Comparison of ENCODE assay signal across 19 mouse cellular contexts in the genomic region with DNA sequence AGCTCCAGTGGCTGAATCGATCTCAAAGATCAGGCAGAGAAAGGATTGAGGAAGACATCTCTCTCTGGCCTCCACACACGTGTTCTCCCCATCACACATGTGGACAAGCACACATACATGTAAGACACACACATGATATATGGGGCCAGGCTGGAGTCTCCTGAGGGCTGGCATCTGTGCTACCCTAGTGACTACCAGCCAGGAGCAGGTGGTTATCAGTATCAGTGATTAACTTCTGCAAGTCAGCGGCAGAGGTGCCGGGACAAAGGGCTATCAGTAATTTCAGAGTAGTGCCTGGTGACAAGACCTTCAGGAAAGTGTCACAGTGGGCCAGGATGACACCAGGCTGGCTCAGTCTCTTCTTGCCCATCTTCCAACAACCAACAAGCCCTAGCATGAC. TPM values are rescaled to one million over a fixed set of nuclear protein-coding genes. Genes with fewer than 3 reads are reported as not detected.
A peak's percentile ranks its signal among the peaks of the same experiment; 100 is the strongest.
DNase-seq lines count a peak whose midpoint lies in the region; ATAC-seq and TF ChIP-seq lines count a peak whose summit lies in the region.
"Had no signal": no experiment of that assay in that cellular context is flagged by ENCODE, and none has a peak within 500 bp of the region (broad histone marks: within the 10 kb centered on the region; RNA-seq: fewer than 3 reads in every experiment).

No protein-coding gene starts in this region.

- peak overlapping the region; percentile 12; the same call in 1 of the 2 replicates for H3K27ac ChIP-seq in heart, embryonic 12.5 days (ENCODE audit: poor library complexity, severe bottlenecking)
- H3K27ac ChIP-seq in MEL (ENCODE audit: control insufficient read depth, low read depth, low read length), result peak overlapping the region; percentile 36
- no peak overlapping the region for H3K27ac ChIP-seq in cerebellum, adult 2 months (ENCODE audit: insufficient read depth, low read length)
- H3K27ac ChIP-seq: embryonic facial prominence, embryonic 12.5 days; forebrain, embryonic 15.5 days; heart, embryonic 15.5 days; hindbrain, embryonic 15.5 days had no signal

- intact Hi-C loops in heart, postnatal 14 days (cut with DNase I), result no loop called here

- no peak for TF ChIP-seq CTCF in MEL (IDR thresholded peaks at IDR 0.05 in 2 of 3, conservative IDR thresholded peaks at IDR 0.05 in 1 of 3; ENCODE audit: control insufficient read depth in 1 of 3, insufficient read depth in 1 of 3, low read depth in 2 of 3, low read length in 3 of 3, poor library complexity in 1 of 3, severe bottlenecking in 1 of 3)
- TF ChIP-seq CTCF in cerebellum, adult 2 months (IDR thresholded peaks at IDR 0.05; ENCODE audit: borderline replicate concordance, insufficient read depth, low read depth, low read length), result no peak

- no peak overlapping the region for H3K9ac ChIP-seq in heart, embryonic 12.5 days
- peak overlapping the region; percentile 27 for H3K9ac ChIP-seq in MEL (ENCODE audit: control insufficient read depth, low read depth, low read length, poor library complexity, severe bottlenecking)
- H3K9ac ChIP-seq: embryonic facial prominence, embryonic 12.5 days; forebrain, embryonic 15.5 days; heart, embryonic 15.5 days; hindbrain, embryonic 15.5 days had no signal

- ATAC-seq in heart, embryonic 12.5 days (ENCODE audit: insufficient number of reproducible peaks, low FRiP score), result peak; percentile 89
- ATAC-seq in erythroid progenitor cell, adult 5-6 weeks (replicated peaks; ENCODE audit: low FRiP score, poor library complexity, severe bottlenecking), result peak; percentile 67
- peak; percentile 33; the same call in 1 of the 2 replicates for ATAC-seq in megakaryocyte, adult 5-6 weeks (ENCODE audit: poor library complexity, severe bottlenecking)
- ATAC-seq: forebrain, embryonic 15.5 days had no signal

- H3K4me1 ChIP-seq in heart, embryonic 12.5 days (replicated peaks), result 0 out of 2 replicates have a peak, but pooled peaks cover under 1% of the 10 kb centered on the region
- peaks cover 18 to 41% of the 10 kb centered on the region in 2 experiments for H3K4me1 ChIP-seq in MEL (ENCODE audit: control insufficient read depth in 1 of 2, insufficient read depth in 2 of 2, low read length in 2 of 2)
- H3K4me1 ChIP-seq in cerebellum, adult 2 months (ENCODE audit: control insufficient read depth, insufficient read depth, low read length), result no peaks in the 10 kb centered on the region
- H3K4me1 ChIP-seq: embryonic facial prominence, embryonic 12.5 days; forebrain, embryonic 15.5 days; heart, embryonic 15.5 days; hindbrain, embryonic 15.5 days had no signal

- 0 out of 2 replicates have a peak, but pooled peaks cover 4% of the 10 kb centered on the region for H3K9me3 ChIP-seq in heart, embryonic 12.5 days (replicated peaks)
- no peaks in the 10 kb centered on the region for H3K9me3 ChIP-seq in MEL (replicated peaks; ENCODE audit: insufficient read depth, low read length)
- H3K9me3 ChIP-seq: embryonic facial prominence, embryonic 12.5 days; forebrain, embryonic 15.5 days; heart, embryonic 15.5 days; hindbrain, embryonic 15.5 days had no signal

- H3K36me3 ChIP-seq in heart, embryonic 12.5 days, result no peaks in the 10 kb centered on the region
- H3K36me3 ChIP-seq in MEL (ENCODE audit: control insufficient read depth in 1 of 2, insufficient read depth in 2 of 2, low read length in 2 of 2), result peaks cover 0 to 23% of the 10 kb centered on the region in 2 experiments; a peak in 2 of 4 replicates
- H3K36me3 ChIP-seq: embryonic facial prominence, embryonic 12.5 days; forebrain, embryonic 15.5 days; heart, embryonic 15.5 days; hindbrain, embryonic 15.5 days had no signal

- DNase-seq in heart, postnatal 14 days, result no peak
- DNase-seq in MEL (ENCODE audit: low read depth, low spot score), result peak; percentile 82
- no peak for DNase-seq in cerebellum, adult 2 months
- DNase-seq in cerebellum, postnatal 10 days, result no peak
- no peak for DNase-seq in kidney, postnatal 10 days
- DNase-seq: cerebellum, adult 8-10 months; gastrocnemius, postnatal 10 days; right cerebral cortex, postnatal 25 days had no signal

- TF ChIP-seq POLR2A in MEL (IDR thresholded peaks at IDR 0.05; ENCODE audit: control insufficient read depth in 1 of 2, insufficient read depth in 1 of 2, low read depth in 1 of 2, low read length in 2 of 2, poor library complexity in 1 of 2), result no peak; a peak in 1 of 4 replicates
- TF ChIP-seq POLR2A in cerebellum, adult 2 months (IDR thresholded peaks at IDR 0.05; ENCODE audit: borderline replicate concordance, insufficient read depth, low read length), result no peak

- H3K4me2 ChIP-seq in heart, embryonic 12.5 days, result no peak overlapping the region
- H3K4me2 ChIP-seq: embryonic facial prominence, embryonic 12.5 days; forebrain, embryonic 15.5 days; heart, embryonic 15.5 days; hindbrain, embryonic 15.5 days had no signal

- peak; percentile 69 to 89 for TF ChIP-seq EP300 in MEL (IDR thresholded peaks at IDR 0.05; ENCODE audit: low read depth in 1 of 2, low read length in 2 of 2)

- no peaks in the 10 kb centered on the region for H3K79me2 ChIP-seq in MEL (ENCODE audit: control insufficient read depth, insufficient read depth, low read length, poor library complexity)

- no peaks in the 10 kb centered on the region; the same call in 1 of the 2 replicates for H3K27me3 ChIP-seq in heart, embryonic 12.5 days (replicated peaks)
- no peaks in the 10 kb centered on the region for H3K27me3 ChIP-seq in MEL (ENCODE audit: control insufficient read depth in 1 of 2, insufficient read depth in 2 of 2, low read length in 2 of 2)
- no peaks in the 10 kb centered on the region; the same call in 1 of the 2 replicates for H3K27me3 ChIP-seq in cerebellum, adult 2 months (ENCODE audit: control insufficient read depth, insufficient read depth, low read length)
- H3K27me3 ChIP-seq: forebrain, embryonic 15.5 days; heart, embryonic 15.5 days; hindbrain, embryonic 15.5 days had no signal

- WGBS in heart, embryonic 12.5 days, result 43% methylated on average over 4 of the region's 4 CpGs
- WGBS in cerebellum, adult 2 months, result 84% methylated on average over 4 of the region's 4 CpGs

- peak overlapping the region; percentile 15 for H3K4me3 ChIP-seq in heart, embryonic 12.5 days
- peak overlapping the region in 1 of 2 experiments; percentile 25; a peak in 3 of 4 replicates for H3K4me3 ChIP-seq in MEL (ENCODE audit: control insufficient read depth in 1 of 2, insufficient read depth in 1 of 2, low read depth in 2 of 2, low read length in 2 of 2)
- no peak overlapping the region for H3K4me3 ChIP-seq in cerebellum, adult 2 months (replicated peaks; ENCODE audit: insufficient read depth, low read depth, low read length)
- H3K4me3 ChIP-seq: embryonic facial prominence, embryonic 12.5 days; forebrain, embryonic 15.5 days; heart, embryonic 15.5 days; hindbrain, embryonic 15.5 days had no signal

- no peak for TF ChIP-seq RAD21 in MEL (IDR thresholded peaks at IDR 0.05; ENCODE audit: low read depth, low read length)

TF ChIP-seq in MEL, 35 proteins besides CTCF, POLR2A, EP300 and RAD21 (continues in another document):
- peak; percentile 84 for TF ChIP-seq MAX (IDR thresholded peaks at IDR 0.05; ENCODE audit: low read length)

RNA-seq across cellular contexts. Expression of a gene that starts 1.6 kb away (rescaled TPM):
- 5.4 and 10.0 TPM in 2 replicates for polyA plus RNA-seq in heart, embryonic 12.5 days (2016; fragmentation: Nextera tagmentation; extraction: Ambion mirVana)
- not detected for total RNA-seq in heart, postnatal 14 days (2021)
- 5.4 and 13.1 TPM in 2 replicates for total RNA-seq in MEL (2012; rRNA removed)
- polyA plus RNA-seq in MEL (2012; ENCODE audit: insufficient read depth in 1 of 2, insufficient read length in 2 of 2, low read depth in 1 of 2, low replicate concordance in 2 of 2, missing spikeins in 1 of 2), result 1 to 10 TPM in 1 of 2 experiments, not detected in 1; 5.7 TPM
- 702 and 793 TPM in 2 replicates for total RNA-seq in erythroid progenitor cell, adult 5-6 weeks (2015; ENCODE audit: low replicate concordance)
- 370 and 493 TPM in 2 replicates for total RNA-seq in erythroid progenitor cell, adult 5-6 weeks (2017; ENCODE audit: low replicate concordance)
- total RNA-seq in megakaryocyte, adult 5-6 weeks (2015), result 7.8 and 8.2 TPM in 2 replicates
- total RNA-seq in megakaryocyte, adult 5-6 weeks (2017), result 2.9 and 7.7 TPM in 2 replicates
- not detected in 2 replicates for polyA plus RNA-seq in cerebellum, adult 2 months (2012; rRNA removed)
- total RNA-seq: layer of hippocampus, postnatal 14 days had no signal
- polyA plus RNA-seq: forebrain, embryonic 15.5 days had no signal

RNA-seq across cellular contexts. Expression of a gene that starts 7.2 kb away (rescaled TPM):
- polyA plus RNA-seq in heart, embryonic 12.5 days (2016; fragmentation: Nextera tagmentation; extraction: Ambion mirVana), result not detected in 2 replicates
- not detected for total RNA-seq in heart, postnatal 14 days (2021)
- total RNA-seq in MEL (2012; rRNA removed), result not detected in 2 replicates
- not detected for polyA plus RNA-seq in MEL (2012; ENCODE audit: insufficient read depth in 1 of 2, insufficient read length in 2 of 2, low read depth in 1 of 2, low replicate concordance in 2 of 2, missing spikeins in 1 of 2)
- 2.5 TPM in 1 of 2 replicates, not detected in the other for total RNA-seq in erythroid progenitor cell, adult 5-6 weeks (2015; ENCODE audit: low replicate concordance)
- total RNA-seq in erythroid progenitor cell, adult 5-6 weeks (2017; ENCODE audit: low replicate concordance), result not detected in 2 replicates
- not detected in 2 replicates for total RNA-seq in megakaryocyte, adult 5-6 weeks (2015)
- not detected in 2 replicates for total RNA-seq in megakaryocyte, adult 5-6 weeks (2017)
- not detected in 2 replicates for polyA plus RNA-seq in cerebellum, adult 2 months (2012; rRNA removed)
- total RNA-seq: adrenal gland, postnatal 4 days; gastrocnemius, postnatal 10 days; layer of hippocampus, postnatal 14 days had no signal
- polyA plus RNA-seq: embryonic facial prominence, embryonic 12.5 days; forebrain, embryonic 15.5 days; heart, embryonic 15.5 days; hindbrain, embryonic 15.5 days; kidney, embryonic 14.5 days; limb, embryonic 14.5 days had no signal

RNA-seq across cellular contexts. Expression of a gene that starts 18.4 kb away (rescaled TPM):
- 8.6 and 11.1 TPM in 2 replicates for polyA plus RNA-seq in heart, embryonic 12.5 days (2016; fragmentation: Nextera tagmentation; extraction: Ambion mirVana)
- 1 to 10 TPM; 5.7 to 5.9 TPM for total RNA-seq in heart, postnatal 14 days (2021)
- total RNA-seq in MEL (2012; rRNA removed), result 0.75 and 0.96 TPM in 2 replicates
- polyA plus RNA-seq in MEL (2012; ENCODE audit: insufficient read depth in 1 of 2, insufficient read length in 2 of 2, low read depth in 1 of 2, low replicate concordance in 2 of 2, missing spikeins in 1 of 2), result 1 to 10 TPM in 1 of 2 experiments, not detected in 1; 3.1 TPM
- total RNA-seq in erythroid progenitor cell, adult 5-6 weeks (2015; ENCODE audit: low replicate concordance), result 41.1 and 65.6 TPM in 2 replicates
- total RNA-seq in erythroid progenitor cell, adult 5-6 weeks (2017; ENCODE audit: low replicate concordance), result 28.3 and 42.1 TPM in 2 replicates
- 0.46 and 3.0 TPM in 2 replicates for total RNA-seq in megakaryocyte, adult 5-6 weeks (2015)
- 0.89 and 1.3 TPM in 2 replicates for total RNA-seq in megakaryocyte, adult 5-6 weeks (2017)
- 9.5 and 10.9 TPM in 2 replicates for polyA plus RNA-seq in cerebellum, adult 2 months (2012; rRNA removed)

RNA-seq across cellular contexts. Expression of a gene that starts 33.0 kb away (rescaled TPM):
- polyA plus RNA-seq in heart, embryonic 12.5 days (2016; fragmentation: Nextera tagmentation; extraction: Ambion mirVana), result 1.0 and 1.1 TPM in 2 replicates
- total RNA-seq in heart, postnatal 14 days (2021), result under 1 TPM; 0.14 to 0.59 TPM
- 0.08 TPM in 1 of 2 replicates, not detected in the other for total RNA-seq in MEL (2012; rRNA removed)
- polyA plus RNA-seq in MEL (2012; ENCODE audit: insufficient read depth in 1 of 2, insufficient read length in 2 of 2, low read depth in 1 of 2, low replicate concordance in 2 of 2, missing spikeins in 1 of 2), result under 1 TPM in 1 of 2 experiments, not detected in 1; 0.04 TPM
- total RNA-seq in erythroid progenitor cell, adult 5-6 weeks (2015; ENCODE audit: low replicate concordance), result 0.84 TPM in 1 of 2 replicates, not detected in the other
- total RNA-seq in erythroid progenitor cell, adult 5-6 weeks (2017; ENCODE audit: low replicate concordance), result not detected in 2 replicates
- total RNA-seq in megakaryocyte, adult 5-6 weeks (2015), result not detected in 2 replicates
- not detected in 2 replicates for total RNA-seq in megakaryocyte, adult 5-6 weeks (2017)
- 0.07 TPM in 1 of 2 replicates, not detected in the other for polyA plus RNA-seq in cerebellum, adult 2 months (2012; rRNA removed)
- total RNA-seq: gastrocnemius, postnatal 10 days; layer of hippocampus, postnatal 14 days had no signal
- polyA plus RNA-seq: forebrain, embryonic 15.5 days had no signal

Comparison
In these comparisons a context has a peak if more than half of its experiments do, and no peak if none do; other contexts are left out.
1. ATAC-seq: peak in every context shown above with its lines; median percentile 89 in heart, embryonic 12.5 days; 67 in erythroid progenitor cell, adult 5-6 weeks; 33 in megakaryocyte, adult 5-6 weeks.
2. RNA of a gene that starts 1.6 kb away (total RNA-seq): 370 to 793 TPM in erythroid progenitor cell, adult 5-6 weeks; 5.4 to 13.1 TPM in MEL, 2.9 to 8.2 TPM in megakaryocyte, adult 5-6 weeks and not detected in heart, postnatal 14 days; every median in the first group is over 10 times any median in the second.
3. RNA of a gene that starts 18.4 kb away (total RNA-seq): 28.3 to 65.6 TPM in erythroid progenitor cell, adult 5-6 weeks; 5.7 to 5.9 TPM in heart, postnatal 14 days, 0.46 to 3.0 TPM in megakaryocyte, adult 5-6 weeks and 0.75 to 0.96 TPM in MEL; every median in the first group is over 4 times any median in the second.